Mouse (Mus musculus): ENCODE data around the gene Acmsd. TPM values are rescaled to one million over a fixed set of nuclear protein-coding genes. Genes with fewer than 3 reads are reported as not detected.

Gene Acmsd
- total RNA-seq, 2 experiments from 2014 or later, result not detected

DNA sequence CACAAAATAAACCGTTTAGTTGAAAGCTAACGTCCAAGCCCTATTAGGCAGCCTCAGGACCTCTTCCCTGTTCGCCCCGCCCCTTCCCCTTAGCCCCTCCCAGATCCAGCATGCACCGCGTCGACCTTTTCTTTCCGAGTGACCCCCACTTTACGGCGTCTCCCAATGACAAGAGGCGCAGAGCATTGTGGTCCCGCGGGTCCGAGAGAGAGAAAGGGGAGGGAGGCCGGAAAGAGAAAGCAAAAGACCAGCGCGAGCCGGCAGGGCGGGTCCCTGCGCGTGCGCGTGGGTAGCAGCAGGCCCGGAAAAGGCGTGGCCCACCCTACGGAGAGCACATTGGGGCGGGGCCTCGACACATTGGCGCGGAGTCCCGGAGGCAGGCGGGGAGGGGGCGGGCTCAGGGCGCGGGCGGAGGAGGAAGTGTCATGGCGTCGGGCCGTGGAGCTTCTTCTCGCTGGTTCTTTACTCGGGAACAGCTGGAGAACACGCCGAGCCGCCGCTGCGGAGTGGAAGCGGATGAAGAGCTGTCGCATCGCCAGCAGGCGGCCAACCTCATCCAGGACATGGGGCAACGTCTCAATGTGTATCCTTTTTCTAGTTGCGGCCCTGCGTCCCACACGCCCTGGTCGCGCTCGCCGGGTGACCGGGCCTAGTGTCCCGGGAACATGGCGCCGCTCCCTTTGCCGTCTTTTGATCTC lies 44.7 kb downstream of the Acmsd start, which contains the start of gene Ccnt2:
Gene Ccnt2, plus strand, starts transcription at position 362 of the 698 bp plus-strand sequence.
- intact Hi-C loops (cut with DNase I), result no loop called here
- DNase-seq (ENCODE audit: low spot score in 2 of 2), result peak; percentile 99 to 100

DNA sequence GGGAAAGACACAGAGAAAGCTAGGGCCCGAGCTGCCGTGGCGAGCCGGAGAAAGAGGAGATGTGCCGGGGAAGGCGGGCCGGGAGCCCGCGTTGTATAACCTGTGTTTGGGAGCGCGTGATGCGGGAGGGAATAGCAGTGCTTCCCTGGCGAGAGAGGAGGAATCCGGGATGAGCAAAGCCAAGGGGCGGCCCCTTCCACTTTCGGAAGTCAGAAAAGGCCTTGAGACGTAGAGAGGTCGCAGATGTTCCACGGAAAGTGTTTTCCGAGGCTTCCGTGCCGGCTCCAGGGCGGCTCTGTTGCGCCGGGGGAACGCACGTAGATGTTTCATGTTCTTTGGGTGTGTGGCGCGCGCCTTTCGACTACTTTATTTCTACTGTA lies 45.3 kb downstream of the Acmsd start:
- DNase-seq (ENCODE audit: low spot score in 2 of 2), result no peak
- intact Hi-C loops (cut with DNase I), result no loop called here

DNA sequence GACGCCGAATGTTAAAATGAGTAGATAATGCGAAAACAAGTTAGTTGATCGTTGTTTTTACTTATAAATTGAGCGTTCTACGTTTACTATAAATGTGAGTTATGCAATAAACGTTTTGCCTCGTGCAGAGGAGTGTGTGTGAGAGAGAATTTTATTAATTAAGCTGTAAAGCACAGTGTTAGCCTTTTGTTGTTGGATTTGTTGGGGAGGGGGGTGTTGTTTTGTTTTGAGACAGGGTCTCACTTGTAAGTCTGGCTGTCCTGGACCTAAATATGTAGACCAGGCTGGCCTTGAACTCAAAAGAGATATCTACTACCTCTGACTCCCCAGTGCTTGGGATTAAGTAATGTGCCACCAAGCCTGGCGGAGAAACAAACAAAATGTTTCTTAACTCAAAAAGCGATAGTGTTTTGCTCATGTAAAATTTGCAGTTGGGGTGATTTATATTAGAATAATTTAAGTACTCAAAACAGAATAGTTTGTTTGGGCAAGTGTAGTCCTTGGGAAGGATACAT lies 46.0 kb downstream of the Acmsd start:
- intact Hi-C loops (cut with DNase I), result no loop called here

DNA sequence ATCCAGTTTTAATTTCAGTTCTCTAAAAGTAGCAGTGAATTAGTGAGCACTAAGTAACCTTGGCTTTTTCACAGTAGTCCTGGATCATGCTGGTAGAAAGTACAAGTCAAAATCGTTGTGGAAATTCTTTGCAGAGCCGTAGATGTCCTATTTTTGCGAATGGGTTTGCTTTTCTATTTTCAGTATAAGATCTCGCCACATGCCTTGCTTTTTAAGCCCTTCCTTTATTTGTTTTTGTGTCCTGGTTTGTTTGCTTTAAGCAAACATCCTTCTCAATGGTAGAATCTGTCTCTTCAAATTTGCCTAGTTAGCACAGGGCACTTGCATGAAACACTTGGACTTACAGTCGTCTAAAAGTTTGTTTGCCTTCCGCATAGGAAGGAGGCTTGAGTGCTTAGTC lies 47.0 kb downstream of the Acmsd start:
- intact Hi-C loops (cut with DNase I), result no loop called here

More for the DNA sequence above, 46.0 kb downstream of the Acmsd start:
- DNase-seq (ENCODE audit: low spot score in 2 of 2), result no peak

DNA sequence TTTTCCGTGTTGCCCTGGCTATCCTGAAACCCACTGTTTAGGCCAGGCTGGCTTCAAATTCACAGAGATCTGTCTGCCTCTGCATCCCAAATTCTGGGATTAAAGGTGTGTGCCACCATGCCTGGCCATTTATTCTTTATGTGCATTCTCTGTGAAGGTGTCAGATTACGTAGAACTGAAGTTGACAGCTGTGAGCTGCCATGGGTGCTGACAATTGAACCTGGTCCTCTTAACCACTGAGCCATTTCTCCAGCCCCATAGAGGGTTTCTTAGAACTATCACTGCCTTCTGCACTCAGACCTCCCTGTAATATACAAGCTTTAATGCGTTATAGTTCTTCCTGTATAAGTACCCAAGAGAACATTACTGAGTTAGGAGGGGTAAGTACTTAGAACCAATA lies 49.4 kb downstream of the Acmsd start:
- no peak for DNase-seq (ENCODE audit: low spot score in 2 of 2)
- intact Hi-C loops (cut with DNase I), result no loop called here

More for the DNA sequence above, 47.0 kb downstream of the Acmsd start:
- DNase-seq (ENCODE audit: low spot score in 2 of 2), result no peak

DNA sequence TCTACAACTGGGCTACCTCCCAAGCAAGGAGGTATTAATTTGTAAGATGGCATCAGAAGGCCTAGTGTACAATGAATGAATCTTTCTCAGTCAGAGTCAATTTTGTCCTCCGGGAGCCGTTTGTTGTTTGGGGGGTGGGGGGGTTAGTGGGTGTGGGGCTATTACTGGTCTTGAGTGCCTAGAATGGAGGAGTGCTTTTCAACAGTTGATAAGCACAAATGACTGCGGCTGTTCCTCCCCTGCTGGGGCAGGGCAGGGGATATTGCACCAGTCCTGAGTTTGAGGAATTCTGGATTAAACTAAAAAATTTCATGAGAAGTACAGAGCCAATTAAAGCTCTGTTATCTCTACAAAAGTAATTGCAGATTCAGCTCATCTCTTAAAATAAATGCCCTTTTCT lies 50.9 kb downstream of the Acmsd start:
- intact Hi-C loops (cut with DNase I), result no loop called here
- no peak for DNase-seq (ENCODE audit: low spot score in 2 of 2)

DNA sequence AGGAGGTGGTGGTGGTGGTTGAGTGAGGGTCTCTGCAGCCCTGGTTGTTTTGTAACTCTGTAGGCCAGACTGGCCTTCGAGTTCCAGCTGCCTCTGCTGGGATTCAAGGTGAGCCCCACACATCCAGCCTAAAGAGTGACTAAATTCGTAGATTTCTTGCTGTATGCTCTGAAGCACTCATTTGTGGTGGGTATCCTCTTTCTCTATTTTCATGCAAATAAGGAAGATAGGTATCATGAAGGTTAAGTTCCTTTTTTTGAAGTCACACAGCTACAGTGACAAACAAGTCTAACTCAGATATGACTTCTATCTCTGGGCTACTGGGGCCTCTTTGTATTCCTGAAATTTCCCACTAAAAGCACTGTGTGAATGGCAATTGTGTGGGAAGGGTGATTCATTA lies 51.6 kb downstream of the Acmsd start:
- no peak for DNase-seq (ENCODE audit: low spot score in 2 of 2)
- intact Hi-C loops (cut with DNase I), result no loop called here

DNA sequence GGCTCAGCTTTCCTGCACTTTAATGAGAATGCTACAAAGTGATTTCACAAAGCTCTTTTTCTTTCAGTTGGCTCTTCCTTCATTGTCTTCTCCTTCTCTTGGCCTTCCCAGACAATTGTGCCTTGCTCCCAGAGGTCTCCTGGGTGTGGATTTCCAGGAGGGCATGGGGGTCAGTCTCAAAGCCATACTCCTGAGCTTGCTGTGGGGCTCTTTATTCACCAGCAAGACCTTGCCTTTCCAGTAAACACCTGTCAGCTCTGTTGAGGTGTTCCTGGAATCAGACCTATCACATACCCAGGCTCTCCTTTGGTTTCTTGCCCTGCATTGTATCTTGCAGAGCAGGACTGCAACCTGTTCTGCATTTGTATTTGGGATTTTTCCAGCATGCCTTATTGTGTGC lies 54.6 kb downstream of the Acmsd start:
- no peak for DNase-seq (ENCODE audit: low spot score in 2 of 2)
- intact Hi-C loops (cut with DNase I), result no loop called here

DNA sequence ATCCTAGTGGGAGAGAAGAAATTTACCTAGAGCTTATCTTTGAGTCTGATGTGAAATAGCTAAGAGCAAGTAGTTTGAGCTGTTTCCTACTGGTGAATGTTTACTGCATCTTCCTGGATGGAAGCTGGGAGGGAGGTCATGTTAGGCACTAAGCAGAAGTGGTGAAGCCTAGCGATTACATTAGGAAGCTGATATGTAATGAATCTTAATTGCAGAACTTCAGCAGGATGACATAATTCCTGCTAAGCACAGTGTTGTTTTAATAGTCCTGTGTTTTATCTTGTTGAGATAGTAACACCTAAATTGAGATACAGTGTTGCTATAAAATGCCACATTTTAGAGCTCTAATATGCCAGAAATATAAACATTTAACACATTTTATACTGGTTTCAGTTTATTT lies 56.7 kb downstream of the Acmsd start:
- intact Hi-C loops (cut with DNase I), result no loop called here
- DNase-seq (ENCODE audit: low spot score in 2 of 2), result no peak

DNA sequence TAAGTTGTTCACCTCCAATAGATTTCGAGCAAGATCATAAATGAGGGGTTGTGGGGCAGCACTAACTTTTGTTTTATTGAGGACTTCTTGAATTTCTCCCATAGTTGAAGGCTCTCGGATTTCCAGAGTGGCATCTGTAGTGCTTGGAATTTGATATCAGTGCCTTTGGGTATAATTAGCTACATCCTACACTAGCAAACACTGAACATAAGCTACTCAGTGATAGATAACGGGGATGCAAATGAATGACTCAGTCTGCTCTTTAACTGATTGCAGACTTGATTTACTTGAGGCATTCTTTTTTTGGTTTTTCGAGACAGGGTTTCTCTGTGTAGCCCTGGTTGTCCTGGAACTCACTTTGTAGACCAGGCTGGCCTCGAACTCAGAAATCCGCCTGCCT lies 59.7 kb downstream of the Acmsd start:
- DNase-seq (ENCODE audit: low spot score in 2 of 2), result no peak
- intact Hi-C loops (cut with DNase I), result no loop called here

DNA sequence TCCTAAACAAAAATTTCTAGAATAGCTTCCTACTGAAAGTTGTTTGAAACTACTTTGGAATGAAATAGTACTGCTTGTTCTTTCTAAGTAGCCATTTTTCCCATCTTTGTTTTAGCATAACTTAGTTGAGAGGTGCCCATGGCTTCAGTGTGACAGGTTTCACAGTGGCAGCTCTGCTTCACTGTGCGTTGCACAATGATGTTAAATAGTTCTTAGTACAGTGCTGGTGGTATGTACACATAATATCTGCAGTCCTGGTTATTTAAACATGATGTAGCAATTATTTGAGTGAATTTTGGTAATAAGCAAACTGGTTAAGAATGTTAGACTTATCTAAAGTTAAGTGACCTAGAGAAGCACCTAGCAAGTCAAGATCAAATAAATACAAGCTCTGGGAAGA lies 64.2 kb downstream of the Acmsd start:
- no peak for DNase-seq (ENCODE audit: low spot score in 2 of 2)
- intact Hi-C loops (cut with DNase I), result no loop called here

DNA sequence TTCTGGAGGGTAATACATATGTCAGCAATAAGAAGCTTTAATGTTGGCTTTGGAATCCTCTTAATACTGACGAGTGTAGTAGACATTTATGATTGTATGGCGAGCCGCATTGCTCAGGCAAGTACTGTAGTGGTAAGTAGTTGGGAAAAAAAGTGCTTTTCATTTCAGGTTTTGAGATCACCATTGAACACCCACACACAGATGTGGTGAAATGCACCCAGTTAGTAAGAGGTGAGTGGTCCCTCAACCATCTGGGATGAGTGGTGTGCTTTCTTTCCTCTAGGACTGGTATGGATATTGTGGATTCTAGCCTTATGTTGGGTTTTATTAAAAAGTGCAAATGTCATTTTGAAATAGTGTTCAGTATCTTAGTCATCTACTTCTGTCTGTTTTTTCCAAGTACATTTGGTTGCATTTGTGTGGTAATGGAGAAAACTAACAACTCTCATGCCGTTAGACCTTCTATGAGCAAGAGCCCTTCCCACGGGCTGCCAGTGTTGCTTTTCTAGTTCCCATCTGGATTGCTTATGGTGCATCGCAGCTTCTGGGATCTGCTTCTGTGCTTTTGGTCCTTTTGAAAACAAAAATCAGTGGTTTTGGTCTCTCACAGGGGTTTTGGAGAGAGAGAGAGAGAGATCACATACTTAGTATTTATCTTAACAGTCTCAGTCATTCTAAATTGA lies 66.0 kb downstream of the Acmsd start:
- intact Hi-C loops (cut with DNase I), result no loop called here
- DNase-seq (ENCODE audit: low spot score in 2 of 2), result peak in 1 of 2 experiments; percentile 50

DNA sequence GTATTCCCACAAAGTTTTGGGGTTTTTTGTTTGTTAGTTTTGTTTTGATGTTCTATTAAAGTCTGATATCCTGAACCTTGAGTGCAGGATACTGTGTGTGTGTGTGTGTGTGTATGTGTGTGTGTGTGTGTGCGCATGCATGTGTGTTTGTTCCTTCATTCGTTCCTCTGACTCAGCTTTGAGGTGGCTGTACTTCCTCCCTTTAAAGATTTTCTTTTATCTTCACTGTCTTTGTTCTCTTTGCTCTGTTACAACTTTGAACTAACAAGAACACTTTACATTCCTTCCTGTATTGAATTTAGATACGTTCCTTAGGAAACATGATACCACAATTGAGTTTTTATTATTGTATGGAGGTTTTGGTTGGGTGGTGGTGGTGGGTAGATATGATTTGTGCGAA lies 67.1 kb downstream of the Acmsd start:
- no peak for DNase-seq (ENCODE audit: low spot score in 2 of 2)
- intact Hi-C loops (cut with DNase I), result no loop called here

DNA sequence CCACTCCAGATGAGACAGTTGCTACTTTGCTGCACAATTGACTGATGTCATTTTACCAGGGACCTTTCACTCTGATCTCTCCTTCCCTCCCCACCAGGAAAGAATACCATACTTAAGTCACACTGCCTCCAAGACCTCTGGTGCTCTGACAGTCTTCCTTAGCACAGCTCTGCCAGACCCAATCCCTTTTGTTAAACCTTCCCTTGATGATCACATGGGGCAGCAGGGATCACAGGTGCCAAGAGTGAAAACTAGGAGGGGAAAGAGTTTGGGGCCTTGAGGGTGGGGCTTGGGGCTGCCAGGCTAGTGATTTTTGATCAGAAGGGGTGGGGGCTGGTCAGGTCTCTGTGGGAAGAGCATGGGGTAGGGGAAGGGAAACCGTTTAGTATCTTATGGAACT lies 67.5 kb downstream of the Acmsd start:
- intact Hi-C loops (cut with DNase I), result no loop called here
- DNase-seq (ENCODE audit: low spot score in 2 of 2), result no peak

DNA sequence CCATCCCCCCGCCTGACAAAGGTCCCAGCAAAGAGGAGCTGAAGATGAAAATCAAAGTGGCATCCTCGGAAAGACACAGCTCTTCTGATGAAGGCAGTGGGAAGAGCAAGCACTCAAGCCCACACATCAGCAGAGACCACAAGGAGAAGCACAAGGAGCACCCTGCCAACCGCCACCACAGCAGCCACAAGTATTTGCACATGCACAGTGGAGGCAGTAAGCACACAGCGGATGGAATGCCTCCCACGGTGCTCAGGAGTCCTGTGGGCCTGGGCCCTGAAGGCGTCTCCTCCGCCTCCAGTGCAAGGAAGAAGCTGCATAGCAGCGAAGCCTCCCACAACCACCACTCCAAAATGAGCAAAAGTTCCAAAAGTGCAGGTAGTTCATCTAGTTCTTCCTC lies 73.7 kb downstream of the Acmsd start:
- intact Hi-C loops (cut with DNase I), result no loop called here
- DNase-seq (ENCODE audit: low spot score in 2 of 2), result peak; percentile 24 to 43

DNA sequence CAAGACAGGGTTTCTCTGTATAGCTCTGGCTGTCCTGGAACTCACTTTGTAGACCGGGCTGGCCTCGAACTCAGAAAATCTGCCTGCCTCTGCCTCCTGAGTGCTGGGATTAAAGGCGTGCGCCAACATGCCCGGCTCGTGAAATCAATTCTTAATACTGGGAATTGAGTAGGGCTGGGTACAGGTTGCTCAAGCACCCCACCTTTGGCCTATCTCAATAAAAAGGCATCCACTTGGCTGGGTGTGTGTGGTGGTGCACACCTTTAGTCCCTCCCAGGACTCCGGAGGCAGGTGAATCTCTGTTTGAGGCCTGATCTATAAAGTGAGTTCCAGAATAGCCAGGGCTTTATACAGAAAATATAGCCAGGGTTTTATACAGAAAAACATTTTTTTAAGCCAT lies 79.5 kb downstream of the Acmsd start:
- intact Hi-C loops (cut with DNase I), result no loop called here
- DNase-seq (ENCODE audit: low spot score in 2 of 2), result no peak

DNA sequence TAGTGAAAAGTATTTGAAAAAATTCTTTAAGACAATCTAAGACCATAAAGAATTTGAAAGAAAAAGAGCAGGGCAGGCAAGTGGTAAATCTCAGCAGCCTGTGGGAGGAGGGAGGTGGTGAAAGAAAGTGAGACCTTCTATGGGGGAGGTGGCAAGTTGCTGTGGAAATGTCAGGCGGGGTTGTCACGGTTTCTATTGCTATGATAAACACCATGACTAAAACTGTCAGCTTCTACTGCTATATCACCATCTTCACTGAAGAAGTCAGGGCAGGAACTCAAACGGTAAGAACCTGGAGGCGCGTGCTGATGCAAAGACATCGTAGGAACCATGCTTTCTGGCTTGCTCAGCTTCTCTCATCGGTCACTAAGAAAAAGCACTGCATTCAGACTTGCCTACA lies 83.7 kb downstream of the Acmsd start:
- intact Hi-C loops (cut with DNase I), result no loop called here
- peak; percentile 20 to 75 for DNase-seq (ENCODE audit: low spot score in 2 of 2)

DNA sequence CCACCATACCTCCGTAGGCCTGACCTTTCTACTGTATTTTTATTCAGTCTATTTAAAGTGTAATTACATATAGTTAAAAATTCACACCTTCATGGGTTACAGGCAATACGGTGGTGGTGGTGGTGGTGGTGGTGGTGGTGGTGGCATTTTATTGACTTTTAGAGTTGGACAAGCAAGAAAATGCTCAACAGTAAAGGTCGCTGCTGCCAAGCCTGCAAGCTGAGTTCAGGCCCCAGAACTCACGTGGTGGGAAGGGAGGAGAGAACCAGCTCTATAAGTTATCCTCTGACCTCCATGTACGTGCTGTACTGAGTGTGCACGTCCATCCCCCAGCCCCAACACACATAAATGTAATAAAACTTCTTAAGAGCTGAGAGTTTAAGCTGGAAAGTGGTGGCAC lies 87.2 kb downstream of the Acmsd start:
- intact Hi-C loops (cut with DNase I), result no loop called here
- DNase-seq (ENCODE audit: low spot score in 2 of 2), result no peak

Measured in left cerebral cortex, postnatal 25 days (tissue).